Mouse (Mus musculus): Measurements from ENCODE around the gene Gbe1. TPM values are rescaled to one million over a fixed set of nuclear protein-coding genes. Genes with fewer than 3 reads are reported as not detected.
A peak's percentile ranks its signal among the peaks of the same experiment; 100 is the strongest.

The Gbe1 gene
- polyA plus RNA-seq, 1 experiment from 2014 or later, result 17.4 TPM

DNA sequence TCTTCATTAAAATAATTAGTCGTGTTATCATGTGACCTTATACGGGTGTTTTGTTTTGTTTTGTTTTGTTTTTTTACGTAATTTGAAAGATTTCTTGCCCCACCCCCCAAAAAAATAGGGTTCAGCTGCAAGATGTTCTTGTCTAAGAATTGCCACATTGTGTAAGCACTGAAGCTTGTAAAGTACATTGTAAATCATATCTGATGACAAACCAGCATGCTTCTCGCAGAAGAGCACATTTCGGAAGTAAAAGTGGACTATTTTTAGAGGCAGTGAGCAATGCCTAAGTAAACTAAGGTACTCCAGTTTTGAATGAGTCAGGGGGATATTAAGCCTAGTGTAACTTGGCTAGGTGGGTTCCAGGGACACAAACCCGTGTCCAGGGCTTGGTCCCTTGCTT lies 15.7 kb downstream of the Gbe1 start:
- Histone ChIP-seq H3K36me3 (no peaks in the 10 kb centered on the region), H3K4me2 (no peak overlapping the region), H3K27me3 (no peaks in the 10 kb centered on the region), H3K9me3 (no peaks in the 10 kb centered on the region), H3K27ac (no peak overlapping the region), H3K4me3 (replicated peaks) (no peak overlapping the region), H3K9ac (replicated peaks) (no peak overlapping the region), H3K4me1 (replicated peaks) (peaks cover 4% of the 10 kb centered on the region; the same call in 1 of the 2 replicates)
- ATAC-seq (ENCODE audit: insufficient number of reproducible peaks, insufficient read depth, low FRiP score, low TSS enrichment, low read depth), result no peak
- 59% methylated on average over 6 of the region's 6 CpGs for WGBS

- Histone ChIP-seq H3K4me2 (no peak overlapping the region), H3K27ac (no peak overlapping the region), H3K27me3 (no peaks in the 10 kb centered on the region), H3K4me3 (replicated peaks) (no peak overlapping the region), H3K9me3 (no peaks in the 10 kb centered on the region), H3K9ac (replicated peaks) (no peak overlapping the region), H3K36me3 (no peaks in the 10 kb centered on the region), H3K4me1 (replicated peaks) (peaks cover 4% of the 10 kb centered on the region; the same call in 1 of the 2 replicates)
- no peak for ATAC-seq (ENCODE audit: insufficient number of reproducible peaks, insufficient read depth, low FRiP score, low TSS enrichment, low read depth)
- 45% methylated on average over 2 of the region's 2 CpGs for WGBS
Measured at GRCm38 (mm10) chr16:70330007-70330406, 16.3 kb downstream of the Gbe1 start.

GRCm38 (mm10) chr16:70330626-70331275 lies 17.0 kb downstream of the Gbe1 start:
- no peaks in the 10 kb centered on the region for H3K36me3 ChIP-seq
- no peaks in the 10 kb centered on the region for H3K27me3 ChIP-seq
- H3K4me1 ChIP-seq (replicated peaks), result peaks cover 4% of the 10 kb centered on the region; the same call in 1 of the 2 replicates
- no peak for ATAC-seq (ENCODE audit: insufficient number of reproducible peaks, insufficient read depth, low FRiP score, low TSS enrichment, low read depth)
- no peak overlapping the region for H3K4me2 ChIP-seq
- no peak overlapping the region for H3K27ac ChIP-seq
- H3K9ac ChIP-seq (replicated peaks), result no peak overlapping the region
- H3K4me3 ChIP-seq (replicated peaks), result no peak overlapping the region
- 82% methylated on average over 10 of the region's 10 CpGs for WGBS
- no peaks in the 10 kb centered on the region for H3K9me3 ChIP-seq

- ATAC-seq (ENCODE audit: insufficient number of reproducible peaks, insufficient read depth, low FRiP score, low TSS enrichment, low read depth), result no peak
- Histone ChIP-seq H3K4me1 (replicated peaks) (no peaks in the 10 kb centered on the region), H3K9ac (replicated peaks) (no peak overlapping the region), H3K4me3 (replicated peaks) (no peak overlapping the region), H3K27ac (no peak overlapping the region), H3K36me3 (no peaks in the 10 kb centered on the region), H3K27me3 (no peaks in the 10 kb centered on the region), H3K9me3 (no peaks in the 10 kb centered on the region), H3K4me2 (no peak overlapping the region)
- 94% methylated on average over 5 of the region's 5 CpGs for WGBS
Measured at GRCm38 (mm10) chr16:70334812-70335211, 21.1 kb downstream of the Gbe1 start.

- Histone ChIP-seq H3K4me1 (replicated peaks) (no peaks in the 10 kb centered on the region), H3K27me3 (no peaks in the 10 kb centered on the region), H3K36me3 (no peaks in the 10 kb centered on the region), H3K4me2 (no peak overlapping the region), H3K9ac (replicated peaks) (no peak overlapping the region), H3K27ac (no peak overlapping the region), H3K4me3 (replicated peaks) (no peak overlapping the region), H3K9me3 (no peaks in the 10 kb centered on the region)
- ATAC-seq (ENCODE audit: insufficient number of reproducible peaks, insufficient read depth, low FRiP score, low TSS enrichment, low read depth), result no peak
Measured at GRCm38 (mm10) chr16:70335472-70335871, 21.7 kb downstream of the Gbe1 start.

DNA sequence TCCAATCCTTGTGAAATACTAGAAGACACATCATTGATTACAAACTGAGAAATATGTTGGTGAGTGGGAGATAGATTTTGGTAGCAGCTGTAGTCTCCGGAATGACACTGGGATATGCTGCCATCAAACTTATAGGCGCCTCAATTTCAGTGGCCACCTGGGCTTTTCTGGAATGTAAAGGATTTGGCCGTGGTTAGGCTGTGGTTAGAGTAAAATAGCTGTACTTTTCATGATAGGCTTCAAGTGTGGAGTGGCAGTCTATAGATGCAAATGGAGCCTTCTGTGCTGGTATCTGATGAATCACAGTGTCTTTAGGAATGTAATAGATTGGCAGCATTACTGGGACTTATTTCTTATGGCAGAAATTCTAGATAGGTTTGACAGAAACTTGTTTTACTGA lies 23.9 kb downstream of the Gbe1 start:
- H3K4me3 ChIP-seq (replicated peaks), result no peak overlapping the region
- WGBS, result 82% methylated on average over 3 of the region's 3 CpGs
- ATAC-seq (ENCODE audit: insufficient number of reproducible peaks, insufficient read depth, low FRiP score, low TSS enrichment, low read depth), result no peak
- H3K27me3 ChIP-seq, result no peaks in the 10 kb centered on the region
- no peak overlapping the region for H3K27ac ChIP-seq
- no peaks in the 10 kb centered on the region for H3K36me3 ChIP-seq
- H3K9ac ChIP-seq (replicated peaks), result no peak overlapping the region
- no peaks in the 10 kb centered on the region for H3K4me1 ChIP-seq (replicated peaks)
- no peaks in the 10 kb centered on the region; the same call in 1 of the 2 replicates for H3K9me3 ChIP-seq
- H3K4me2 ChIP-seq, result no peak overlapping the region

DNA sequence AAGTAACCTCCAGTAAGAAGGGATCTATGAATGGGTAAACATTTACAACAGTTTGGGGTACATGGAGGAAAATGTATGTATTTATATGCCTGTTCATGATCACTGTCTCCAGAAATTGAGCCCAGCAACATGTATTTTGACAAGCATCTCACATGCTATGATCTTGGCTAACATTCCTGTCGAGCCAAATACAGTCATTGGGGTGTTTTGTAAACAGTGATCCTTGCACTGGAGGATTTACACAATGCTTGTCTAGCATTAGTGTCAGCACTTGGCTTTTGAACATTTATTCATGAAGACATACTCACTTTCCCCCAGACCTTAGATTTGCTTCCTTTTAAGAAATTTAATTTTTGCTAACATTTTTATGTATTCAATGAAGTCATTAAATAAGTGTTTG lies 30.7 kb downstream of the Gbe1 start:
- H3K27ac ChIP-seq, result no peak overlapping the region
- no peaks in the 10 kb centered on the region for H3K27me3 ChIP-seq
- 89% methylated on average over 1 of the region's 1 CpGs for WGBS
- no peak overlapping the region for H3K9ac ChIP-seq (replicated peaks)
- no peaks in the 10 kb centered on the region for H3K36me3 ChIP-seq
- no peak for ATAC-seq (ENCODE audit: insufficient number of reproducible peaks, insufficient read depth, low FRiP score, low TSS enrichment, low read depth)
- no peaks in the 10 kb centered on the region; the same call in 1 of the 2 replicates for H3K9me3 ChIP-seq
- no peaks in the 10 kb centered on the region for H3K4me1 ChIP-seq (replicated peaks)
- no peak overlapping the region for H3K4me2 ChIP-seq
- H3K4me3 ChIP-seq (replicated peaks), result no peak overlapping the region

DNA sequence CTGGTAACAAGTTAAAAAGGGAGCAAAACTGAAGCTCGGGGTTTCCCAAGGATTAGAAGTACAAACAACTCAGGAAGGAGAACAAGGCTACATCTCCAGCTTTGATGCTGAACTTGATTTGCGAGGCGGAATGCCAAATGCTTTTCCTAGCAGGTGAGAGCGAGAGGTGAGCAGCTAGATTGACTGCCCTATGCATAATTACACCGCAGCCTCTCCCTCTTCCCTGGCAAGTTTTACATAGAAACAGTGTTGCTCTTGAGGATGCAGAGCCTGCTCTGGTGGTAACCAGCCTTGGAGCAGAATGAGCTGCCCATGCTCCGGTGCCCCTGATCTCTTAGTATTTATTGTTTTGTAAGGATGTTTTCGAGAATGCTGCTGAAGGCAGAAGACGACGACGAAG lies 31.9 kb downstream of the Gbe1 start:
- Histone ChIP-seq H3K4me2 (no peak overlapping the region), H3K36me3 (no peaks in the 10 kb centered on the region), H3K4me1 (replicated peaks) (no peaks in the 10 kb centered on the region), H3K27me3 (no peaks in the 10 kb centered on the region), H3K27ac (no peak overlapping the region), H3K9me3 (no peaks in the 10 kb centered on the region; the same call in 1 of the 2 replicates), H3K4me3 (replicated peaks) (no peak overlapping the region), H3K9ac (replicated peaks) (no peak overlapping the region)
- 72% methylated on average over 10 of the region's 10 CpGs for WGBS
- no peak for ATAC-seq (ENCODE audit: insufficient number of reproducible peaks, insufficient read depth, low FRiP score, low TSS enrichment, low read depth)

DNA sequence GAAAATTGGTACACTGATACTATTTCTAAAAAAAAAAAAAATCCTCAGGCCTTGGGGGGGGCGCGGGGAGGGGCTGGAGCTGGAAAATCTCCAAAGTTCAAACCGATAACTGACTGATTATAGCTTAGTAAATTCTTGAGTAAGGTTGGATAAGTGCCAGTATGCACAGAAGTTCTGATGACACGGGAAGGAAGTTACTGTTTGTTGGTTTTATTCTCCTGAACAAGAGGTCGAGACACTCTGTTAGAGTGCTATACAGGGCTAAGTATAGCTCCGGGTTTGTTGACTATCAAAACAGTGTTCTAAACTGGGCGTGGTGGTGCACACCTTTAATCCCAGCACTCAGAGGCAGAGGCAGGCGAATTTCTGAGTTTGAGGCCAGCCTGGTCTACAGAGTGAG lies 36.3 kb downstream of the Gbe1 start:
- no peak for ATAC-seq (ENCODE audit: insufficient number of reproducible peaks, insufficient read depth, low FRiP score, low TSS enrichment, low read depth)
- 90% methylated on average over 8 of the region's 8 CpGs for WGBS
- Histone ChIP-seq H3K9ac (replicated peaks) (no peak overlapping the region), H3K27ac (no peak overlapping the region), H3K4me1 (replicated peaks) (peaks cover 5% of the 10 kb centered on the region; the same call in 1 of the 2 replicates), H3K4me2 (no peak overlapping the region), H3K4me3 (replicated peaks) (no peak overlapping the region), H3K27me3 (no peaks in the 10 kb centered on the region), H3K9me3 (no peaks in the 10 kb centered on the region), H3K36me3 (no peaks in the 10 kb centered on the region)

DNA sequence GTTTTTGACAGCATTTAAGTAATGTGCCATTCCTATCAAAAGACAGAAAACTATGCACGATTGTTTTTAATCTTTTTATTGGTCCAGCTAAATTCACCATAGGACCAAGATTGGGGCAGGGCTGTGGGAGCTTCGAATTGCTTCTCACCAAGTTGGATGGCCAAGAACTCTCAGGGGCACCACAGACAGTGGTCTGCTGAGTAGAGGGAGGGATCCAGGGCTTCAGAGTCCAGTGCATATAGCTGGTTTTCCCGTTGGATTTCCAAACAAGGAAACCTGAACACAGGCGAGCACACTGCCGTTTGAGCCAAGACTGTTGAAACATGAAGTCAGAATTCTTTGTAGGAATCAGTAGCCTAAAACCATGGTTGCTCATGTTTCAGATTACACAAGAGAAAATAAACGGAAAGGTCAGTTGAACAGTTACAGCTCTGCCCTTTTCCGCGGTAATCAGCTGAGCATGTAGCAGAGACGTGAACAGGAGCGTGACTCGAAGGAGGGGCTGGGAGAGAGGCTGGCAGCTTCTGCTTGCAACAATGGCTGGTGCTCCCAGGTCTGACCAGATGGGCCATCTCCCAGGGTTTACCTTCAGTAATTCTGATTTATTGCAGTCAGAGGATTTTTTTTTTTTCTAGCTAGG lies 38.0 kb downstream of the Gbe1 start:
- Histone ChIP-seq H3K27ac (no peak overlapping the region), H3K9ac (replicated peaks) (no peak overlapping the region), H3K36me3 (no peaks in the 10 kb centered on the region), H3K27me3 (no peaks in the 10 kb centered on the region), H3K9me3 (no peaks in the 10 kb centered on the region), H3K4me3 (replicated peaks) (no peak overlapping the region), H3K4me2 (0 out of 2 replicates have a peak overlapping the region, but pooled peaks have one; percentile 19), H3K4me1 (replicated peaks) (peaks cover 5% of the 10 kb centered on the region; the same call in 1 of the 2 replicates)
- WGBS, result 59% methylated on average over 11 of the region's 11 CpGs
- no peak for ATAC-seq (ENCODE audit: insufficient number of reproducible peaks, insufficient read depth, low FRiP score, low TSS enrichment, low read depth)

DNA sequence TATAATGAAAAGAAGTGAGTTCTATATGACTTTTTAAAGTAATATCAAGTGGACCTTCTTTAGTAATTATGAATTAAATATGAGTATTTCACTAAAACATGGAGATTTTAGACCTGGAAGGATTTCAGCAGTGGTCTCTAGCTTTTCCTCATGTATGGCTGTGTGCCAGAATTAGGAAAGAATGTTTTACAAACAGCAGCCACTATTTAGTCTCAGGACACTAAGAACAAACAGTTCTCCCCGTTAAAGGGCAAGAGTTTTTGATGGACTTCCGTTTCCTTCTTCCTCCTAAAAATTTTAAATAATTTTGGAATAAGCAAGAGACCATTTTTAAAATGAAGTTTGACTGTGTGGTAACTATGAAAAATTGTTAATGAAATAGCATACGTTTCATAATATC lies 38.8 kb downstream of the Gbe1 start:
- WGBS, result 50% methylated on average over 3 of the region's 3 CpGs
- H3K4me3 ChIP-seq (replicated peaks), result no peak overlapping the region

GRCm38 (mm10) chr16:70353058-70353457 lies 39.3 kb downstream of the Gbe1 start:
- WGBS, result 20% methylated on average over 2 of the region's 2 CpGs
- Histone ChIP-seq H3K4me2 (no peak overlapping the region), H3K9me3 (no peaks in the 10 kb centered on the region), H3K4me3 (replicated peaks) (no peak overlapping the region), H3K36me3 (no peaks in the 10 kb centered on the region), H3K27me3 (no peaks in the 10 kb centered on the region), H3K9ac (replicated peaks) (no peak overlapping the region), H3K4me1 (replicated peaks) (peaks cover 5% of the 10 kb centered on the region; the same call in 1 of the 2 replicates), H3K27ac (no peak overlapping the region)
- ATAC-seq (ENCODE audit: insufficient number of reproducible peaks, insufficient read depth, low FRiP score, low TSS enrichment, low read depth), result no peak

More for the DNA sequence above, 38.8 kb downstream of the Gbe1 start:
- no peak overlapping the region for H3K9ac ChIP-seq (replicated peaks)
- no peak for ATAC-seq (ENCODE audit: insufficient number of reproducible peaks, insufficient read depth, low FRiP score, low TSS enrichment, low read depth)
- H3K36me3 ChIP-seq, result no peaks in the 10 kb centered on the region
- H3K27me3 ChIP-seq, result no peaks in the 10 kb centered on the region
- H3K4me1 ChIP-seq (replicated peaks), result peaks cover 5% of the 10 kb centered on the region; the same call in 1 of the 2 replicates
- H3K27ac ChIP-seq, result no peak overlapping the region
- no peak overlapping the region for H3K4me2 ChIP-seq
- H3K9me3 ChIP-seq, result no peaks in the 10 kb centered on the region

Data from limb, embryonic 12.5 days (tissue).